Mouse (Mus musculus) kidney, embryonic 15.5 days (tissue): Measurements from ENCODE around the gene Pfdn4. TPM values are rescaled to one million over a fixed set of nuclear protein-coding genes. Genes with fewer than 3 reads are reported as not detected.

ENCODE experiments used
- ATAC-seq: fragments of 200-750 bp; cut with Nextera tagmentation; replicated peaks from 2 replicates; pipeline ENCODE4 v1.8.0; 2017; ENCODE audit warnings: moderate TSS enrichment; ENCODE audit not compliant: low FRiP score
- H3K27ac ChIP-seq: fragments of 300-500 bp; sonication (generic); 2 replicates; pipeline ENCODE4 v1.5.1; 2015; ENCODE audit warnings: mild to moderate bottlenecking, inconsistent platforms
- H3K27me3 ChIP-seq: fragments of 300-500 bp; sonication (generic); 2 replicates; pipeline ENCODE4 v1.6.1; 2015; ENCODE audit warnings: inconsistent platforms
- H3K36me3 ChIP-seq: fragments of 300-500 bp; sonication (generic); 2 replicates; pipeline ENCODE4 v1.6.1; 2015; ENCODE audit warnings: inconsistent platforms
- H3K4me1 ChIP-seq: fragments of 300-500 bp; sonication (generic); 2 replicates; pipeline ENCODE4 v1.6.1; 2015; ENCODE audit warnings: inconsistent platforms
- H3K4me2 ChIP-seq: fragments of 300-500 bp; sonication (generic); 2 replicates; pipeline ENCODE4 v1.6.1; 2015; ENCODE audit warnings: moderate library complexity, mild to moderate bottlenecking, inconsistent platforms
- H3K4me3 ChIP-seq: fragments of 300-500 bp; sonication (generic); replicated peaks from 2 replicates; pipeline ENCODE4 v1.5.1; 2015; ENCODE audit warnings: mild to moderate bottlenecking, inconsistent platforms
- H3K9ac ChIP-seq: fragments of 300-500 bp; sonication (generic); 2 replicates; pipeline ENCODE4 v1.6.1; 2015; ENCODE audit warnings: mild to moderate bottlenecking, inconsistent platforms
- H3K9me3 ChIP-seq: fragments of 300-500 bp; sonication (generic); replicated peaks from 2 replicates; pipeline ENCODE4 v1.6.1; 2016; ENCODE audit warnings: inconsistent platforms
- WGBS: fragments of 180-500 bp; shearing (Covaris S2); methylation state at CpG from one replicate; pipeline ENCODE4 v1.1.7; 2015; ENCODE audit warnings: mixed read lengths; 5-methylcytosine and 5-hydroxymethylcytosine counted together
- polyA plus RNA-seq: library from polyadenylated mRNA; unstranded; fragments of >200 nt; fragmentation: Nextera tagmentation; extraction: Ambion mirVana; gene quantifications from 2 replicates; pipeline ENCODE4 v1.2.1, GENCODE M21; 2015

The Pfdn4 gene
- polyA plus RNA-seq, 1 experiment from 2014 or later, result 77.8 TPM

DNA sequence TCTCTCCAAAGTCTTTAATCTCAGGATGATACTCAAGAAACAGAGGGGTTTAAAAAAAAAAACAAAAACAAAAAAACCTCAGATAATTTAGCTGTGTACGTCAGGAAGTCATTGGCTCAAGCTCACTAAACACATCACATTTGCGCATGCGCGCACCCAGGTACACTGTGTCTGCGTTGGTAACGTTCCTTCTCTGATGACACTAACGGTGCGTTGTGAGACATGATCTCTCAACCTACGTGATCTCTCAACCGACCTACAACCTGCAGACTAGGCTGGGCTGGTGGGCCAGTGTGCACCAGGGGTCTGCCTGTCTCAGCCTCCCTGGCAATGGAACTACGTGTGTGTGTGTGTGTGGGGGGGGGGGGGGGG is 38.6 kb downstream of the Pfdn4 start:
- Histone ChIP-seq H3K4me1 (no peaks in the 10 kb centered on the region), H3K36me3 (no peaks in the 10 kb centered on the region), H3K9ac (no peak overlapping the region), H3K4me2 (no peak overlapping the region), H3K9me3 (no peaks in the 10 kb centered on the region), H3K27ac (no peak overlapping the region), H3K4me3 (no peak overlapping the region), H3K27me3 (no peaks in the 10 kb centered on the region)
- ATAC-seq, result no peak
- WGBS, result 91% methylated on average over 11 of the region's 11 CpGs

- H3K36me3 ChIP-seq, result no peaks in the 10 kb centered on the region
- H3K4me2 ChIP-seq, result no peak overlapping the region
- H3K4me1 ChIP-seq, result no peaks in the 10 kb centered on the region
- no peaks in the 10 kb centered on the region for H3K27me3 ChIP-seq
- no peak for ATAC-seq
- no peaks in the 10 kb centered on the region for H3K9me3 ChIP-seq
- H3K9ac ChIP-seq, result no peak overlapping the region
- H3K4me3 ChIP-seq, result no peak overlapping the region
- no peak overlapping the region for H3K27ac ChIP-seq
Observed at GRCm38 (mm10) chr2:170535841-170536240, 39.6 kb downstream of the Pfdn4 start.

DNA sequence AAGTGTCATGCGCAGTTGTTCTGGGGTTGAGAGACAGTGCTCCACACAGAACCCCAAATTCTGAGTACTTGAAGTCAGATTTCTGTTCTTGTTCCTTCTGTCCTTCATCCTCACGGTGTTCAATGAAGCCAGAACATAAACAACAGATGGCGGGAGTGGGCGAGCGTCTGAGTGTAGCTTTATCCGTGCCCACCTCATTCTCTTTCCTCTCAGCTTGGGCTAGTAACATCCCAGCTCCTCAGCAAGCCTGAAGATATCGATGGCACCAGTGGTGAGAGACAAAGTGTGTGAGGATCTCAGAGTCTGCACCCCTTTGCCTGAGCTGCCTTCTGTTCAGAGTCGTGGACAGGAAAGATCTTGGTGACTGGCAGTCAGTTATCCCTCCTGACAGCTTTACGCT is 43.0 kb downstream of the Pfdn4 start:
- Histone ChIP-seq H3K9me3 (no peaks in the 10 kb centered on the region), H3K36me3 (no peaks in the 10 kb centered on the region), H3K27me3 (no peaks in the 10 kb centered on the region), H3K4me2 (no peak overlapping the region), H3K4me1 (no peaks in the 10 kb centered on the region; the same call in 1 of the 2 replicates), H3K27ac (no peak overlapping the region), H3K9ac (no peak overlapping the region), H3K4me3 (no peak overlapping the region)
- 70% methylated on average over 9 of the region's 9 CpGs for WGBS
- ATAC-seq, result no peak

DNA sequence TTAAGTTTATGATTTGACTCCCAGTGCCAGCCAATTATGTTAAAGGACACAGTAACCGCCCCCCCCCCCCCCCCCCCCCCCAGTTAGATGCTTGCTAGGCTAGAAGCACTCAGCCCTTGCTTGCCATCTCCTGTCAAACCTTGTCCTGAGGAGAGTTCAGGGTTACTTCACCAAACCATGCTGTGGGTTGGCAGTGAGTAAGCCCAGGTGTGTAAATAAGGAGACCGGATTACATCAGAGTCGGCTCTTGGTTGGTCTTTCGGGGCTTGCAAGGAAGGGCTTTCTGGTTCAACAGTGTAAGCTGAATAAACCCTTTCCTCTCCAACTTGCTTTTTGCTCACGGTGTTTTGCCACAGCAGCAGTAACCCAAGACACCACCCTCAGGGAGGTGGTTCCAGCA is 47.4 kb downstream of the Pfdn4 start:
- Histone ChIP-seq H3K27me3 (no peaks in the 10 kb centered on the region), H3K27ac (no peak overlapping the region), H3K4me3 (no peak overlapping the region), H3K9ac (no peak overlapping the region), H3K9me3 (no peaks in the 10 kb centered on the region), H3K4me1 (peaks cover 31% of the 10 kb centered on the region), H3K36me3 (no peaks in the 10 kb centered on the region), H3K4me2 (no peak overlapping the region)
- ATAC-seq, result no peak
- 72% methylated on average over 5 of the region's 5 CpGs for WGBS

- WGBS, result 65% methylated on average over 3 of the region's 3 CpGs
- no peak overlapping the region for H3K27ac ChIP-seq
- no peak overlapping the region for H3K4me2 ChIP-seq
- ATAC-seq, result no peak
- H3K36me3 ChIP-seq, result no peaks in the 10 kb centered on the region
- no peak overlapping the region for H3K4me3 ChIP-seq
- H3K9me3 ChIP-seq, result no peaks in the 10 kb centered on the region
- no peaks in the 10 kb centered on the region for H3K27me3 ChIP-seq
- no peak overlapping the region for H3K9ac ChIP-seq
- H3K4me1 ChIP-seq, result peaks cover 31% of the 10 kb centered on the region
Observed at GRCm38 (mm10) chr2:170544159-170544558, 47.9 kb downstream of the Pfdn4 start.

DNA sequence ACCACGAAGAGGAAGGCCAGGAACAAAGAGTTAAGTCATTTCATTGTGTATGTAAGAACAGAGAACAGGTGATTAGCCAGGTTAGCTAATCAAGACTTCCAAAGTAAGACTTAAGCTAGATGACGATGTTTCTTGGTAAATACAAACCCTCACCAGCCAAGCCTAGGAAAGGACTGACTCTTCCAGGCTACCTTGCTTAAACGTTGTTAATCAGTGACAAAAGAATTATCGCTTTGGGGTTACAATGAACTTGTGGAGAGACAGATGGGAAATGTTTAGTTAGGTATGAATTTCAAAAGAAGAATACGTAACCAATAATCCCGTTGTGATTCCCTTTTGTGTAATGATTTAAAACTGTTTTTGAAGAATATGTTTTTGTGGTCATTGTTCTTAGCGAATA is 48.7 kb downstream of the Pfdn4 start:
- no peaks in the 10 kb centered on the region for H3K9me3 ChIP-seq
- H3K4me3 ChIP-seq, result no peak overlapping the region
- WGBS, result 64% methylated on average over 7 of the region's 7 CpGs
- H3K27me3 ChIP-seq, result no peaks in the 10 kb centered on the region
- no peaks in the 10 kb centered on the region for H3K36me3 ChIP-seq
- no peak for ATAC-seq
- H3K4me1 ChIP-seq, result peaks cover 31% of the 10 kb centered on the region
- no peak overlapping the region for H3K9ac ChIP-seq
- H3K4me2 ChIP-seq, result no peak overlapping the region
- no peak overlapping the region for H3K27ac ChIP-seq

DNA sequence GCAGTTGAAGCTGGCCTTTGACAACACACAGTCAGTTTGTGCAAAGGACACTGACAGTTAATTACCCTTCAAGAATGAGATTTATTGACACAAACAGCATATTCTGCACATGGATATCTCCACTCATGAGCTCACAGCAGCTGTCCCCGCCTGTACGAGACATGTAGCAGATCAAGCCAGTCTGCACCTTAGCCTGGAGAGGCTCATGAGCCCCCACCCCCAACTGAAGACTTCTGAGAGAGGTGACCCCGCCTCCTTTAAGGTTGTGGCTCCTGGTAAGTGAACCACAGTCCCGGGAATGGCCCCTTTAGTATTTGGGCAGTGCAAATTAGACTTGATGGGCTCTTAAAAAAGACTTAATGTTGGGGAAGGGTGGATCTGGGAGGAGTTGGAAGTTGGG is 49.5 kb downstream of the Pfdn4 start:
- no peak overlapping the region for H3K9ac ChIP-seq
- no peak overlapping the region for H3K27ac ChIP-seq
- H3K9me3 ChIP-seq, result no peaks in the 10 kb centered on the region
- 41% methylated on average over 4 of the region's 4 CpGs for WGBS
- H3K36me3 ChIP-seq, result no peaks in the 10 kb centered on the region
- no peak overlapping the region for H3K4me3 ChIP-seq
- H3K4me1 ChIP-seq, result peaks cover 34% of the 10 kb centered on the region
- no peak for ATAC-seq
- H3K27me3 ChIP-seq, result no peaks in the 10 kb centered on the region
- H3K4me2 ChIP-seq, result no peak overlapping the region

DNA sequence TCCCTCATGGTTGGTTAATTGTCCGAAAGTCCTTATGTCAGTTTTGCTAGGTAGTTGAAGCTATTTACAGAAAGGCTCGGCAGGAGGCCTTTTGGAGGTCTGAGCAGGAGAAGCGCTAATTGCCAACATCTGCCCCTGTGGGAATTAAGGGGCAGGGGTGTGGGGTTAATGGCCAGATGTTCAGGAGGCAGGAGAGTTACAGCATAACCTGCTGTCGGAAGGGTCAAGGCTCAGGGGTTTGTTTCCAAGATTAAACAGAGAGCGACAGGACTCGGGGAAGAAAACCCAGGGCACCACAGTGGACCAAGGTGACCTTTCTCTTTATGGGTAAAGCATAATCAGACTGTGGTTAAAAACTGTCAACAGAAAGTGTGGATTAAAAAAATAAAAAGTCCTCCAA is 51.3 kb downstream of the Pfdn4 start:
- Histone ChIP-seq H3K27ac (no peak overlapping the region), H3K27me3 (no peaks in the 10 kb centered on the region), H3K4me2 (no peak overlapping the region), H3K4me1 (peaks cover 38% of the 10 kb centered on the region), H3K9ac (no peak overlapping the region), H3K9me3 (no peaks in the 10 kb centered on the region), H3K4me3 (no peak overlapping the region), H3K36me3 (no peaks in the 10 kb centered on the region)
- no peak for ATAC-seq
- 15% methylated on average over 6 of the region's 6 CpGs for WGBS

GRCm38 (mm10) chr2:170548046-170548445 is 51.8 kb downstream of the Pfdn4 start:
- 22% methylated on average over 4 of the region's 4 CpGs for WGBS
- Histone ChIP-seq H3K4me3 (no peak overlapping the region), H3K4me2 (no peak overlapping the region), H3K9ac (no peak overlapping the region), H3K9me3 (no peaks in the 10 kb centered on the region), H3K36me3 (no peaks in the 10 kb centered on the region), H3K27me3 (no peaks in the 10 kb centered on the region), H3K27ac (0 out of 2 replicates have a peak overlapping the region, but pooled peaks have one; percentile 51), H3K4me1 (peaks cover 38% of the 10 kb centered on the region)
- ATAC-seq, result no peak; the same call in 1 of the 2 replicates

GRCm38 (mm10) chr2:170549146-170549545 is 52.9 kb downstream of the Pfdn4 start:
- Histone ChIP-seq H3K4me1 (peaks cover 38% of the 10 kb centered on the region), H3K4me2 (no peak overlapping the region), H3K4me3 (no peak overlapping the region), H3K27me3 (no peaks in the 10 kb centered on the region), H3K9me3 (no peaks in the 10 kb centered on the region), H3K27ac (no peak overlapping the region), H3K36me3 (no peaks in the 10 kb centered on the region), H3K9ac (no peak overlapping the region)
- ATAC-seq, result no peak
- 78% methylated on average over 2 of the region's 2 CpGs for WGBS

GRCm38 (mm10) chr2:170550240-170550639 is 54.0 kb downstream of the Pfdn4 start:
- H3K9ac ChIP-seq, result no peak overlapping the region
- no peak overlapping the region for H3K4me2 ChIP-seq
- 0 out of 2 replicates have a peak, but pooled peaks have one; percentile 19 for ATAC-seq
- H3K4me1 ChIP-seq, result peaks cover 33% of the 10 kb centered on the region
- H3K27me3 ChIP-seq, result no peaks in the 10 kb centered on the region
- WGBS, result 23% methylated on average over 5 of the region's 5 CpGs
- H3K4me3 ChIP-seq, result no peak overlapping the region
- H3K9me3 ChIP-seq, result no peaks in the 10 kb centered on the region
- H3K27ac ChIP-seq, result 0 out of 2 replicates have a peak overlapping the region, but pooled peaks have one; percentile 56
- H3K36me3 ChIP-seq, result no peaks in the 10 kb centered on the region

- Histone ChIP-seq H3K4me2 (no peak overlapping the region), H3K27ac (no peak overlapping the region), H3K9me3 (no peaks in the 10 kb centered on the region), H3K27me3 (no peaks in the 10 kb centered on the region), H3K4me1 (peaks cover 26% of the 10 kb centered on the region), H3K36me3 (no peaks in the 10 kb centered on the region), H3K9ac (no peak overlapping the region), H3K4me3 (no peak overlapping the region)
- no peak for ATAC-seq
- WGBS, result 48% methylated on average over 7 of the region's 7 CpGs
Observed at GRCm38 (mm10) chr2:170552088-170552487, 55.9 kb downstream of the Pfdn4 start.
